Mouse (Mus musculus): ENCODE results near the gene Hcfc2. TPM values are rescaled to one million over a fixed set of nuclear protein-coding genes. Genes with fewer than 3 reads are reported as not detected.

Gene Hcfc2
- polyA plus RNA-seq, 1 experiment: 10.6 TPM

- Histone ChIP-seq H3K27ac (ENCODE audit: control insufficient read depth, insufficient read depth, low read depth, low read length, poor library complexity) (no peak overlapping the region), H3K4me3 (replicated peaks; ENCODE audit: control insufficient read depth, low read depth, low read length) (no peak overlapping the region), H3K4me1 (ENCODE audit: control insufficient read depth, insufficient read depth, low read length) (no peaks in the 10 kb centered on the region; the same call in none of the 2 replicates)
- 34% methylated on average over 3 of the region's 3 CpGs for WGBS
- TF ChIP-seq CTCF (IDR thresholded peaks at IDR 0.05; ENCODE audit: control insufficient read depth, insufficient read depth, low read length) (no peak), POLR2A (IDR thresholded peaks at IDR 0.05; ENCODE audit: borderline replicate concordance, control insufficient read depth, low read depth, low read length) (no peak)
Observed at GRCm38 (mm10) chr10:82780322-82780721, 84.4 kb downstream of the Hcfc2 start.

GRCm38 (mm10) chr10:82780816-82781215 lies 84.9 kb downstream of the Hcfc2 start:
- Histone ChIP-seq H3K27ac (ENCODE audit: control insufficient read depth, insufficient read depth, low read depth, low read length, poor library complexity) (no peak overlapping the region), H3K4me3 (replicated peaks; ENCODE audit: control insufficient read depth, low read depth, low read length) (no peak overlapping the region), H3K4me1 (ENCODE audit: control insufficient read depth, insufficient read depth, low read length) (no peaks in the 10 kb centered on the region; the same call in none of the 2 replicates)
- no peak for TF ChIP-seq CTCF (IDR thresholded peaks at IDR 0.05; ENCODE audit: control insufficient read depth, insufficient read depth, low read length)
- TF ChIP-seq POLR2A (IDR thresholded peaks at IDR 0.05; ENCODE audit: borderline replicate concordance, control insufficient read depth, low read depth, low read length): no peak

- H3K4me1 ChIP-seq (ENCODE audit: control insufficient read depth, insufficient read depth, low read length): no peaks in the 10 kb centered on the region; the same call in none of the 2 replicates
- WGBS: 52% methylated on average over 2 of the region's 2 CpGs
- no peak overlapping the region for H3K27ac ChIP-seq (ENCODE audit: control insufficient read depth, insufficient read depth, low read depth, low read length, poor library complexity)
- H3K4me3 ChIP-seq (replicated peaks; ENCODE audit: control insufficient read depth, low read depth, low read length): no peak overlapping the region
- TF ChIP-seq POLR2A (IDR thresholded peaks at IDR 0.05; ENCODE audit: borderline replicate concordance, control insufficient read depth, low read depth, low read length): no peak
- no peak for TF ChIP-seq CTCF (IDR thresholded peaks at IDR 0.05; ENCODE audit: control insufficient read depth, insufficient read depth, low read length)
Observed at GRCm38 (mm10) chr10:82782472-82782871, 86.5 kb downstream of the Hcfc2 start.

GRCm38 (mm10) chr10:82789181-82789580 lies 93.2 kb downstream of the Hcfc2 start:
- TF ChIP-seq CTCF (IDR thresholded peaks at IDR 0.05; ENCODE audit: control insufficient read depth, insufficient read depth, low read length) (no peak), POLR2A (IDR thresholded peaks at IDR 0.05; ENCODE audit: borderline replicate concordance, control insufficient read depth, low read depth, low read length) (no peak)
- Histone ChIP-seq H3K4me3 (replicated peaks; ENCODE audit: control insufficient read depth, low read depth, low read length) (no peak overlapping the region), H3K27ac (ENCODE audit: control insufficient read depth, insufficient read depth, low read depth, low read length, poor library complexity) (no peak overlapping the region), H3K4me1 (ENCODE audit: control insufficient read depth, insufficient read depth, low read length) (no peaks in the 10 kb centered on the region)

GRCm38 (mm10) chr10:82790504-82790903 lies 94.5 kb downstream of the Hcfc2 start:
- TF ChIP-seq CTCF (IDR thresholded peaks at IDR 0.05; ENCODE audit: control insufficient read depth, insufficient read depth, low read length): no peak
- TF ChIP-seq POLR2A (IDR thresholded peaks at IDR 0.05; ENCODE audit: borderline replicate concordance, control insufficient read depth, low read depth, low read length): no peak
- Histone ChIP-seq H3K4me1 (ENCODE audit: control insufficient read depth, insufficient read depth, low read length) (peaks cover 1% of the 10 kb centered on the region), H3K4me3 (replicated peaks; ENCODE audit: control insufficient read depth, low read depth, low read length) (no peak overlapping the region), H3K27ac (ENCODE audit: control insufficient read depth, insufficient read depth, low read depth, low read length, poor library complexity) (no peak overlapping the region)
- WGBS: 81% methylated on average over 5 of the region's 5 CpGs

GRCm38 (mm10) chr10:82791713-82792112 lies 95.8 kb downstream of the Hcfc2 start:
- 90% methylated on average over 3 of the region's 3 CpGs for WGBS
- TF ChIP-seq POLR2A (IDR thresholded peaks at IDR 0.05; ENCODE audit: borderline replicate concordance, control insufficient read depth, low read depth, low read length): no peak
- no peak for TF ChIP-seq CTCF (IDR thresholded peaks at IDR 0.05; ENCODE audit: control insufficient read depth, insufficient read depth, low read length)

More at GRCm38 (mm10) chr10:82791713-82792112, 95.8 kb downstream of the Hcfc2 start:
- Histone ChIP-seq H3K4me1 (ENCODE audit: control insufficient read depth, insufficient read depth, low read length) (peaks cover 1% of the 10 kb centered on the region), H3K4me3 (replicated peaks; ENCODE audit: control insufficient read depth, low read depth, low read length) (no peak overlapping the region), H3K27ac (ENCODE audit: control insufficient read depth, insufficient read depth, low read depth, low read length, poor library complexity) (no peak overlapping the region)

Other genes starting within 250 kb of the Hcfc2 start
- gene Gm1553, start 203.5 kb upstream of the Hcfc2 start, polyA plus RNA-seq (2011; ENCODE audit: insufficient read depth, insufficient read length, low replicate concordance, missing spikeins): not detected in 2 replicates
- gene 1190007I07Rik, start 72.9 kb upstream of the Hcfc2 start, polyA plus RNA-seq (2011; ENCODE audit: insufficient read depth, insufficient read length, low replicate concordance, missing spikeins): 16.5 and 38.3 TPM in 2 replicates
- 21.6 and 27.5 TPM in 2 replicates for gene Tdg, start 66.3 kb upstream of the Hcfc2 start, polyA plus RNA-seq (2011; ENCODE audit: insufficient read depth, insufficient read length, low replicate concordance, missing spikeins)
- gene Glt8d2, start 5.5 kb upstream of the Hcfc2 start, polyA plus RNA-seq (2011; ENCODE audit: insufficient read depth, insufficient read length, low replicate concordance, missing spikeins): not detected in 2 replicates
- gene Nfyb, start 68.0 kb downstream of the Hcfc2 start, polyA plus RNA-seq (2011; ENCODE audit: insufficient read depth, insufficient read length, low replicate concordance, missing spikeins): 27.1 and 40.3 TPM in 2 replicates
- 13.1 and 20.2 TPM in 2 replicates for gene Txnrd1, start 137.8 kb downstream of the Hcfc2 start, polyA plus RNA-seq (2011; ENCODE audit: insufficient read depth, insufficient read length, low replicate concordance, missing spikeins)
- 2.0 and 5.8 TPM in 2 replicates for gene Eid3, start 170.5 kb downstream of the Hcfc2 start, polyA plus RNA-seq (2011; ENCODE audit: insufficient read depth, insufficient read length, low replicate concordance, missing spikeins)